In the genomic region with DNA sequence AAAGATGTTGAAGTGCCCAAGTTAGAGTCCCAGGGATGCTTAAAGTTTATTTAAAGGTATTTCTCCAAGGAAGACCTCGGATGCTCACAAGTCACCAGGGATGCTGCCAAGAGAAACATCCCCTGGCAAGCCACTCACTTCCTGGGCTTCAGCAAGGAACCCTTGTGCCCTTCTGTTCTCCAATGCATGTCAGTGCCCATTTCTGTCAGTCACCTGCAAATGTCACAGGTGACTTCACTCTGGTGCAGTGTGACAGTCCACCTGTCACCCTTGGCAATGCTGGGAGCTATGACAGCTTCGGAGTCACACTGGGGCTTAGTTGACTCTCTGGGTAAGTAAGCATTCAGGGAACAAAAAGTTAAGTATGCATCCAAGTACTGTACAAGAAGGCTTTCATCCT, we compare ENCODE assay signal across 6 mouse cellular contexts. TPM values are rescaled to one million over a fixed set of nuclear protein-coding genes. Genes with fewer than 3 reads are reported as not detected.
"Had no signal": no experiment of that assay in that cellular context is flagged by ENCODE, and none has a peak within 500 bp of the region (broad histone marks: within the 10 kb centered on the region; RNA-seq: fewer than 3 reads in every experiment).

No protein-coding gene starts in this region.

- H3K27ac ChIP-seq: kidney, embryonic 15.5 days; left cerebral cortex, adult 2 months; limb, embryonic 10.5 days; liver, embryonic 15.5 days; midbrain, embryonic 15.5 days had no signal

- H3K4me1 ChIP-seq: kidney, embryonic 15.5 days; limb, embryonic 10.5 days; liver, embryonic 15.5 days had no signal

- H3K4me3 ChIP-seq: kidney, embryonic 15.5 days; left cerebral cortex, adult 2 months; limb, embryonic 10.5 days; liver, embryonic 15.5 days; midbrain, embryonic 15.5 days had no signal

- H3K27me3 ChIP-seq: liver, embryonic 15.5 days; midbrain, embryonic 15.5 days had no signal

RNA-seq across cellular contexts. Expression of a gene that starts 12.4 kb away (rescaled TPM):
- total RNA-seq: megakaryocyte progenitor cell, adult 5-6 weeks had no signal
